Mouse (Mus musculus): ENCODE measurements around the gene Meis1. TPM values are rescaled to one million over a fixed set of nuclear protein-coding genes. Genes with fewer than 3 reads are reported as not detected.

The Meis1 gene
- polyA plus RNA-seq, 1 experiment = 2.1 TPM

DNA sequence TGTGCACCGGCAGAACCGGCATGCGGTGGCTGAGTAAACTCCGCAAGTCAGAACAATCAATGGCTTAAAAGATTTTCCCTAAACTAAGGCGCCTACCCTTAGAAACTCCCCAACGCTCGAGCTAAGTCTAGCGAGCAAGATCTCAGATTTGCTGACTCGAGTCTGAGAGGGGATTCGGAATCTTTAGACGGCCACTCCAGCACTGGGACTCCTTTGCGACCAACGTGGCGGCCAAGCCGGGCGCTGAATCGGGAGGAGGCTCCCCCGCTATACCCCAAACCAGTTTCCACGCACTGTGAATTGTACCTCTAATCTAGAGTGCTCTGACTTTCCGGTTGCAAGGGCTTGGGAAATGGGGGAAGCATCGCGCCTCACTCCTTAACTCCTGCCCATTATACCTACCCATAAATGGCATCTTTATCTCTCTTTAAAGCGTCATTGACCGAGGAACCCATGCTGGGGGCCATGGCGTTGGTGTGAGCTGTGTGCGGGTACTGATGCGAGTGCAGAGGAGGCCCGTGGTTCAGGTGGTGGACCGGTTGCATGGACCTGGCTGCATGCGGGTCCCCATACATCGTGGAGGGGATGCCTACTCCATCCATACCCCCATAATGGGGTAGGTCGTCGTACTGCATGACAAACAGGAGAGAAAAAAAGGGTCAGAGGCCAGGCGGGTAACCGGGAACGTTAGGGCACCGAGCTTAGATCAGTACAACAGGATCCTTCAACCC, 2.9 kb downstream of the Meis1 start:
- H3K36me3 ChIP-seq (ENCODE audit: control insufficient read depth, insufficient read depth, low read length, poor library complexity, severe bottlenecking) = no peaks in the 10 kb centered on the region
- H3K27ac ChIP-seq (ENCODE audit: insufficient read depth, low read length) = no peak overlapping the region
- H3K9ac ChIP-seq (ENCODE audit: low read depth, poor library complexity, severe bottlenecking) = no peak overlapping the region
- no peaks in the 10 kb centered on the region for H3K9me3 ChIP-seq (replicated peaks; ENCODE audit: control insufficient read depth, insufficient read depth, low read length, poor library complexity, severe bottlenecking)
- no peaks in the 10 kb centered on the region for H3K4me1 ChIP-seq (ENCODE audit: control insufficient read depth, insufficient read depth, low read length)
- peaks cover 40% of the 10 kb centered on the region for H3K27me3 ChIP-seq (ENCODE audit: control insufficient read depth, insufficient read depth, low read length, poor library complexity, severe bottlenecking)
- peak overlapping the region; percentile 21 for H3K4me3 ChIP-seq (ENCODE audit: low read depth, low read length)
- TF ChIP-seq CTCF (IDR thresholded peaks at IDR 0.05; ENCODE audit: low read depth, low read length) (no peak), POLR2A (IDR thresholded peaks at IDR 0.05; ENCODE audit: insufficient read depth, low read length) (no peak), EP300 (IDR thresholded peaks at IDR 0.05; ENCODE audit: insufficient read depth, low read depth, low read length) (no peak)

DNA sequence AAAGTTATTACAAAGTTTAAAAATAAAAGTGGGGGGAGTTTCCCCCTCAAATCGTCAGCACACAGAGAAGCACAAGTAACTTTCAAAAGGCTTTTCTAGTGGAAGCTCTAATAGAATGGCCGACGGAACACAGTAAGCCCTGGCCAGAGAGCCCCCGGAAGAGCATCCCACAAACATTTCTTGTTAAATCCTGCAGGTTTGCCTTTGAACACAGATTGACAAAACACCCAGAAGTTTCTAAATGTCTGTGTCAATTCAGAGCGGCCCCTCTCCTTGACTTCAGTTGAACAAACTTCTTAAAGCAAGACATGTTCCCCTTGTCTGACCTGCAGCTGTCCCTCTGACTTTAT, 3.4 kb downstream of the Meis1 start:
- H3K9ac ChIP-seq (ENCODE audit: low read depth, poor library complexity, severe bottlenecking) = no peak overlapping the region
- H3K36me3 ChIP-seq (ENCODE audit: control insufficient read depth, insufficient read depth, low read length, poor library complexity, severe bottlenecking) = no peaks in the 10 kb centered on the region
- H3K27me3 ChIP-seq (ENCODE audit: control insufficient read depth, insufficient read depth, low read length, poor library complexity, severe bottlenecking) = peaks cover 40% of the 10 kb centered on the region
- no peak for TF ChIP-seq CTCF (IDR thresholded peaks at IDR 0.05; ENCODE audit: low read depth, low read length)
- H3K4me3 ChIP-seq (ENCODE audit: low read depth, low read length) = peak overlapping the region; percentile 21; the same call in 1 of the 2 replicates
- no peaks in the 10 kb centered on the region for H3K9me3 ChIP-seq (replicated peaks; ENCODE audit: control insufficient read depth, insufficient read depth, low read length, poor library complexity, severe bottlenecking)
- H3K27ac ChIP-seq (ENCODE audit: insufficient read depth, low read length) = no peak overlapping the region
- H3K4me1 ChIP-seq (ENCODE audit: control insufficient read depth, insufficient read depth, low read length) = no peaks in the 10 kb centered on the region

DNA sequence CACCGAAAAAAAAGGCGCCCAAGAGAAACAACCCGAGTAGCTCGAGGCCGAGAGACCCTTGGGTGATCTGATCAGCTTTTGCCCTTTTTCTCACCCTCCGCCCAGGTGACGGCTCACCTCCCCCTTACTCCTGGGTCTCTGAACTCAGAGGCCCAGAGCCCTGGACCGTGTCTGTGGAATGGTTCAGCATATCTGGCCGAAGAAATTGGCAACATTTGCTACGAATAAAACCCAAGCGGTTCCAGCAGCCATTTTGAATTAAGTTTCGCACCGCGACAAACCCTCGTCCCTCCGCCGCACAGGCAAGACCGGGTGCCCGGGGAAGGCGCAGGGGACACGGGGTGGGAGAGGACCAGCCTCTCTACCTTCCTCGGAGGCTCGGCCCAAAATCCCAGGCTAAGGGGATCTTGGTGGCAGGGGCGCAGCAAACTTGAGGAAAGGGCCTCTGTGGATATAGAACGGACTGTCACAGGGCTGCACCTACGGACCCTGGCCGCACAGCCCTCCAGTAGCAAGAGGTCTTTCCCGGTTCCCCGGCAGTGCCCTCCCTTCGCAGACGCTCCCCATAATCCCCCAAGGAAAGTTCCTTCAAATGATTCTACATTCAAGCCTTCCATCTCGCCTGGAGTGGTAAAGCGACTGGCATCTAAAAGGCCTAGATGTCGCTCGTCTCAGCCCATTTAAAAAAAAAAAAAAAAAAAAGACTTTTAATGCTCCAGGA, 4.2 kb downstream of the Meis1 start:
- Histone ChIP-seq H3K4me3 (ENCODE audit: low read depth, low read length) (peak overlapping the region; percentile 70), H3K4me1 (ENCODE audit: control insufficient read depth, insufficient read depth, low read length) (no peaks in the 10 kb centered on the region), H3K9me3 (replicated peaks; ENCODE audit: control insufficient read depth, insufficient read depth, low read length, poor library complexity, severe bottlenecking) (no peaks in the 10 kb centered on the region), H3K27me3 (ENCODE audit: control insufficient read depth, insufficient read depth, low read length, poor library complexity, severe bottlenecking) (peaks cover 39% of the 10 kb centered on the region), H3K36me3 (ENCODE audit: control insufficient read depth, insufficient read depth, low read length, poor library complexity, severe bottlenecking) (no peaks in the 10 kb centered on the region), H3K9ac (ENCODE audit: low read depth, poor library complexity, severe bottlenecking) (peak overlapping the region; percentile 34), H3K27ac (ENCODE audit: insufficient read depth, low read length) (no peak overlapping the region)
- TF ChIP-seq POLR2A (IDR thresholded peaks at IDR 0.05; ENCODE audit: insufficient read depth, low read length) = no peak
- no peak for TF ChIP-seq CTCF (IDR thresholded peaks at IDR 0.05; ENCODE audit: low read depth, low read length)
- no peak for TF ChIP-seq EP300 (IDR thresholded peaks at IDR 0.05; ENCODE audit: insufficient read depth, low read depth, low read length)

DNA sequence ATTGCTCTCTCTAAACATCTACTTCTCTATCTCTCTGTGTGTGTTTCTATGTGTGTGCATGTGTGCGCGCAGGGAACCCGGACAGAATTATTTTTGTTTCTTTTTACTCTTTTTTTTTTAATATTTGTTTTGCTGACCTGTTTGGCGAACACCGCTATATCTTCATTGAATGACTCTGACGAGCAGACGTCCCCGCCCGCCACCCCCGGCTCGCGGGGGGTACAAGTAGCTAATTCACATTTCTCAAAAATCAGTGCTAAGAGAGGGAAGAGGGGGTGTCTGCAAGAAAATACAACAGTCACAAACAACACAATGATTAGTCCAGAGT, 4.7 kb downstream of the Meis1 start:
- H3K4me1 ChIP-seq (ENCODE audit: control insufficient read depth, insufficient read depth, low read length) = no peaks in the 10 kb centered on the region
- peaks cover 35% of the 10 kb centered on the region for H3K27me3 ChIP-seq (ENCODE audit: control insufficient read depth, insufficient read depth, low read length, poor library complexity, severe bottlenecking)
- no peak for TF ChIP-seq EP300 (IDR thresholded peaks at IDR 0.05; ENCODE audit: insufficient read depth, low read depth, low read length)
- no peak for TF ChIP-seq POLR2A (IDR thresholded peaks at IDR 0.05; ENCODE audit: insufficient read depth, low read length)
- no peak for TF ChIP-seq CTCF (IDR thresholded peaks at IDR 0.05; ENCODE audit: low read depth, low read length)
- H3K4me3 ChIP-seq (ENCODE audit: low read depth, low read length) = peak overlapping the region; percentile 70
- H3K27ac ChIP-seq (ENCODE audit: insufficient read depth, low read length) = no peak overlapping the region
- peak overlapping the region; percentile 34; the same call in 1 of the 2 replicates for H3K9ac ChIP-seq (ENCODE audit: low read depth, poor library complexity, severe bottlenecking)
- H3K36me3 ChIP-seq (ENCODE audit: control insufficient read depth, insufficient read depth, low read length, poor library complexity, severe bottlenecking) = no peaks in the 10 kb centered on the region
- H3K9me3 ChIP-seq (replicated peaks; ENCODE audit: control insufficient read depth, insufficient read depth, low read length, poor library complexity, severe bottlenecking) = no peaks in the 10 kb centered on the region

DNA sequence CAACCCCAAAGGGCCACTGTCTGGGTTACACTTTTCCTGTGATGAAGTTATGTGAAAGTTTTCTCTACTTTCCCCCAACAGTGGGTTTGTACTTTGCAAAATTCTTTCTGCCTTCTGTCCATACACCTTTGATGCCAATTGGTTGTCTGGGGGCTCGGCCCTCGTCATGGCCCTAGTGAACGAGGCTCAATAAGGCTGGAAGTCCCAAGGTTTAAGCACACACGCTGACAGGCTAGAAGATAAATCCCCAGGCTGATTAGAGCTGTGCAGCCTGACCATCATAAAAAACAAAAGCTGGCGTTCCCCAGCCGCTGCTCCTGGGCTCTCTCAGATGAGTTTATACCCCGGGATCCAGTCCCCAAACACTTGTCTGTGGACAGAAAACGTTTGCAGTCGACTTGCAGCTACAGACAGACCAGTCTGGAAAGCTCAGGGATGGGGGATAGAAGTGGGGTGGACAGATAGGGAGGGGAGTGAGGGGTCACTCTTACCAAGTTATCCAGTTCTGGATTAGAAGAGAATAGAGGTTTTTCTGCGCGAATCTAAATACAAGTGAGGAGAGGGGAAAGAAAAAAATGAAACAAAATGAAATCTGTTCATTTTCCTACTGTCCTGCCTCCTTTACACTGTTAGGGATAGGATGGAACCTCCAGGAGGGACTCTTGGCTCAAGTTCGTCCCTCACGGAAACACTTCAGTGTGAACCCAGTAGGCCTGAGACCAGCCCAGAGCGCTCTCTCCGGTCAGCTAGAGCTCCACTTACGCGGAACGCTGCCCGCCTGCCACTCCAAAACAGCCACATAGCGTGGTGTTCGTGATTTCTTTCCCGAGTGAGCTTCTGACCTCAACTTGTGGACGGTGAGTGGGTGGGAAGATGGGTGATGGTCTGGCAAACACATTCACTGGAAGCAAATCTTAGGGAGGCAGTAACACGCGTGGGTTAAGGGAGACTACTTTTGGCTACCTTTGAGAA, 5.4 kb downstream of the Meis1 start:
- Histone ChIP-seq H3K9me3 (replicated peaks; ENCODE audit: control insufficient read depth, insufficient read depth, low read length, poor library complexity, severe bottlenecking) (no peaks in the 10 kb centered on the region), H3K4me1 (ENCODE audit: control insufficient read depth, insufficient read depth, low read length) (no peaks in the 10 kb centered on the region), H3K27ac (ENCODE audit: insufficient read depth, low read length) (no peak overlapping the region), H3K27me3 (ENCODE audit: control insufficient read depth, insufficient read depth, low read length, poor library complexity, severe bottlenecking) (peaks cover 35% of the 10 kb centered on the region), H3K4me3 (ENCODE audit: low read depth, low read length) (peak overlapping the region; percentile 39; the same call in 1 of the 2 replicates), H3K36me3 (ENCODE audit: control insufficient read depth, insufficient read depth, low read length, poor library complexity, severe bottlenecking) (no peaks in the 10 kb centered on the region), H3K9ac (ENCODE audit: low read depth, poor library complexity, severe bottlenecking) (no peak overlapping the region)
- TF ChIP-seq POLR2A (IDR thresholded peaks at IDR 0.05; ENCODE audit: insufficient read depth, low read length) = no peak
- TF ChIP-seq CTCF (IDR thresholded peaks at IDR 0.05; ENCODE audit: low read depth, low read length) = no peak
- no peak for TF ChIP-seq EP300 (IDR thresholded peaks at IDR 0.05; ENCODE audit: insufficient read depth, low read depth, low read length)
